Mouse (Mus musculus) spleen, adult 2 months (tissue): ENCODE data around the gene Ccdc62. TPM values are rescaled to one million over a fixed set of nuclear protein-coding genes. Genes with fewer than 3 reads are reported as not detected.

Experiments
- DNase-seq, 2 experiments: peaks; one replicate each; pipeline versions ENCODE4 v3.0.0 to v3.0.0-alpha.2; 2012 to 2021; ENCODE audit warnings: low spot score in 2 of 2, low read depth in 1 of 2
- H3K27ac ChIP-seq: fragments of 200-500 bp; 2 replicates; pipeline ENCODE4 v1.5.1; 2012; ENCODE audit warnings: low read length, inconsistent platforms; ENCODE audit not compliant: insufficient read depth
- H3K27me3 ChIP-seq: fragments of 200-500 bp; 2 replicates; pipeline ENCODE4 v1.6.1; 2012; ENCODE audit warnings: mild to moderate bottlenecking, moderate library complexity, low read length, inconsistent platforms; ENCODE audit not compliant: control insufficient read depth, insufficient read depth
- H3K36me3 ChIP-seq: fragments of 200-500 bp; 2 replicates; pipeline ENCODE4 v1.6.1; 2012; ENCODE audit warnings: mild to moderate bottlenecking, low read length, inconsistent platforms; ENCODE audit not compliant: control insufficient read depth, insufficient read depth
- H3K4me1 ChIP-seq: fragments of 200-500 bp; 2 replicates; pipeline ENCODE4 v1.6.1; 2011; ENCODE audit warnings: inconsistent platforms; ENCODE audit not compliant: control insufficient read depth, insufficient read depth, insufficient read length
- H3K4me3 ChIP-seq: fragments of 200-500 bp; 2 replicates; pipeline ENCODE4 v1.5.1; 2011; ENCODE audit warnings: mild to moderate bottlenecking, inconsistent platforms; ENCODE audit not compliant: insufficient read depth, insufficient read length; ENCODE audit errors: extremely low read depth
- CTCF ChIP-seq: fragments of 200-500 bp; IDR thresholded peaks from 2 replicates; pipeline ENCODE4 v1.5.1; 2011; ENCODE audit warnings: mild to moderate bottlenecking, inconsistent platforms; ENCODE audit not compliant: insufficient read depth, insufficient read length, insufficient replicate concordance; ENCODE audit errors: extremely low read depth
- POLR2A ChIP-seq: fragments of 200-500 bp; IDR thresholded peaks from 2 replicates; pipeline ENCODE4 v1.6.1; 2011; ENCODE audit warnings: low read depth, low read length, inconsistent platforms
- WGBS: fragments of 180-500 bp; shearing (Covaris S2); methylation state at CpG from one replicate; pipeline ENCODE4 v1.1.7; 2018; 5-methylcytosine and 5-hydroxymethylcytosine counted together
- polyA plus RNA-seq: library from polyadenylated mRNA; depleted of rRNA; stranded (reverse); fragments of >200 nt; gene quantifications from 2 replicates; pipeline ENCODE4 v1.2.3, GENCODE M21; 2012

The Ccdc62 gene
- polyA plus RNA-seq, 1 experiment: 1.3 TPM

DNA sequence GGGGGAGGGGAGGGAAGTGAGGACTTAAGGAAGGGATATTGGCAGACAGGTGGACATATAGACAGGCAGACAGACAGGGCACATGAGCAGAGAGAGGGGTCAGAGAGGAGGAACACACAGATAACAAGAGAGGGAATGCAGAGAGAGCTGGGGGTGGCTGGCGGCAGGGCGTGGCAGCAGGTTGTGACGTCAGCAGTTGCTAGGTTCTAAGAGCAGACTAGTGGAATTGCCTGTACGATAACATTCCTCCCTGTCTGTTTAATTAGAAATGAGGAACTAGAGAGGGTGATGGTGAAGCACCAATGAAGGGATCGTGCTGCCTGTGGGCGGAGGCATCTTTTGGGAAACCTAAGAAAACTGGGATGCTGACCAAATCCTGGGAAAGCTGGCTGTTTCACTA lies 38.8 kb upstream of the Ccdc62 start:
- 12% methylated on average over 6 of the region's 6 CpGs for WGBS
- Histone ChIP-seq H3K36me3 (no peaks in the 10 kb centered on the region), H3K27me3 (no peaks in the 10 kb centered on the region), H3K4me3 (no peak overlapping the region), H3K27ac (no peak overlapping the region), H3K4me1 (no peaks in the 10 kb centered on the region; the same call in 1 of the 2 replicates)
- no peak for TF ChIP-seq CTCF
- no peak for TF ChIP-seq POLR2A
- DNase-seq: peak; percentile 20 to 36

DNA sequence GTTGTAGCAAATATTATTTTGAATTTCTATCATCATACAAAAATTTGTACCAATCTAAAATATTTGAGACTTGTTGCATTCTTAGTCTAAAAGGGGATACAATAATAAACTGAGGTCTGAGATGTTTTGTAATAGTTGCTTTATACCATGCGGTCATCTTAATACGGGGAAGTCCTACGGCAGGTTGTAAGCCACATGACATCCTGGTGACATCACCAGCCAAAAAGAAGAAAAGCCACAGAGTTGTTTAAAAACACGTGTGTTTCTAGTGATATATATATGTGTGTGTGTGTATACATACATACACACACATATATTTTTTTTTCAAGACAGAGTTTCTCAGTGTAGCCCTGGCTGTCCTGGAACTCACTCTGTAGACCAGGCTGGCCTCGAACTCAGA lies 37.0 kb upstream of the Ccdc62 start:
- no peak for TF ChIP-seq CTCF
- no peak for TF ChIP-seq POLR2A
- no peak for DNase-seq
- no peak overlapping the region for H3K4me3 ChIP-seq
- no peaks in the 10 kb centered on the region; the same call in 1 of the 2 replicates for H3K4me1 ChIP-seq
- no peaks in the 10 kb centered on the region for H3K27me3 ChIP-seq
- no peak overlapping the region for H3K27ac ChIP-seq
- H3K36me3 ChIP-seq: no peaks in the 10 kb centered on the region
- 43% methylated on average over 5 of the region's 5 CpGs for WGBS

DNA sequence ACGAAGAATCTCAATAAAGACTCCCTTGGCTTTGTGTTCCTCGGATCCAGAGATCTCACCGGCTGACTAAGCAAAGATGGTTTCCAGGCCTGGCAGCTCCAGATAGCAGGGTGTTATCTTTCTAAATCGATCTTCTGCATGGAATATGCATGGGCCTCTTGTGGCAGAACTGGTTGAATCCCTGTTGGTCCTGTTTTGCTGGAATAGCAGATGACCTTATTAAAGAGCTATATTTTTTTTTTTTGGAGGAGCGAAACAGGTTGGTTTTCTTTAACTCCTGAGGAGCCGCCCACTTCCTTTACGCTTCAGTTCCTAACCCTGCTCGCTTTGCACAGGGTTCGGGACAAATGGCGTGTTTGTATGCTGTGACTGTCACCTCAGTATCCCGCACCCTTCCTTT lies 34.1 kb upstream of the Ccdc62 start:
- Histone ChIP-seq H3K4me1 (no peaks in the 10 kb centered on the region; the same call in 1 of the 2 replicates), H3K4me3 (no peak overlapping the region), H3K36me3 (no peaks in the 10 kb centered on the region), H3K27ac (no peak overlapping the region), H3K27me3 (no peaks in the 10 kb centered on the region)
- DNase-seq: no peak
- TF ChIP-seq POLR2A (no peak), CTCF (no peak)
- WGBS: 85% methylated on average over 11 of the region's 11 CpGs

DNA sequence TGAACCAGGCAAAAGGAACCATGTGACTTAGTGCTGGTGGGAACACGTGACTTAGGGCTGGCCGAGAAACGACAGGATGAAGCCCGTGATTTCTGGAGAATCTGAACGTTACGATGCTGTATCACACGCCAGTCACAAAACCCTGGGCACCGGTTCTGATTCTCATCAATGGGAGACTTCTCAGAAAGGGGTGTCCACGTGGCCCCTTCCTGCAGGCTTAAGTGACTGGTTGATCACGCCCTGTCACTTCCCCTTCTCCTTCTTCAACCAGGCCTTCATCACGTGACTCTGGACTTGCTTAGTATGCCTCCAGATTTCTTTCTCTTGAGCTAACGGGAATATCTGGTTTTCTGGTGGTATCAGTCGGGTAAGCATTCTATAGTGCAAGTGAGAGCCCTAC lies 33.1 kb upstream of the Ccdc62 start:
- DNase-seq: no peak
- WGBS: 25% methylated on average over 13 of the region's 13 CpGs
- no peaks in the 10 kb centered on the region for H3K36me3 ChIP-seq
- H3K27me3 ChIP-seq: no peaks in the 10 kb centered on the region
- no peaks in the 10 kb centered on the region for H3K4me1 ChIP-seq
- H3K27ac ChIP-seq: no peak overlapping the region
- H3K4me3 ChIP-seq: peak overlapping the region; percentile 34; the same call in 1 of the 2 replicates
- TF ChIP-seq CTCF (no peak), POLR2A (no peak)

DNA sequence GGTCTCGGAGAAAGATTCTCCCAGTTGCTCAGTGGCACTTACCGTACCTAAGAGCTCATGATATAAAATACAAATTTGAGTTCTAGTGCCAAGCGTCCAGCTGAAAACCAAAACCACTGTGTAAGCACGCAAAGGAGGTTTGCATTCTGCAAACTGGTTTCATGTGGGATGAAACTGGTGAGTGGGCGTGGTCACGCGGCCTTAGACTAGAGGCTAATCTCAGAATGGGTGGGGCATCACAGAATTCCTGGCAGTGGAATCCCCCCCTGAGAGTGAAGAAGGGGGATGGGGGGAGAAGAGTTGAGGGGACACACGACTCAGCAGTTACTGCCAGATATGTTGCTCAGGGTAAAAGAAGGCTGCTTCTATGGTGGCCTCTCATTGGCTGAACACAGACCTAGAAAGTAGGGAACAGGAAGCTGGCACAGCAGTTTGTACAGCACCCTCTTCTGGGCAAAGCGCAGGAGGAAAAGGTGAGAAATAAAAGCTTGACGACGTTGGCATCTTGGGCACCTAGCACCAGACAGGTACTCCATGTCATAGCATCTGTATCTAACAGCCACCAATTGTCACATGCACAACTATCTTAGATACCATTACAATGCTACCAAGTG lies 26.3 kb upstream of the Ccdc62 start:
- H3K4me3 ChIP-seq: no peak overlapping the region
- no peak for DNase-seq

DNA sequence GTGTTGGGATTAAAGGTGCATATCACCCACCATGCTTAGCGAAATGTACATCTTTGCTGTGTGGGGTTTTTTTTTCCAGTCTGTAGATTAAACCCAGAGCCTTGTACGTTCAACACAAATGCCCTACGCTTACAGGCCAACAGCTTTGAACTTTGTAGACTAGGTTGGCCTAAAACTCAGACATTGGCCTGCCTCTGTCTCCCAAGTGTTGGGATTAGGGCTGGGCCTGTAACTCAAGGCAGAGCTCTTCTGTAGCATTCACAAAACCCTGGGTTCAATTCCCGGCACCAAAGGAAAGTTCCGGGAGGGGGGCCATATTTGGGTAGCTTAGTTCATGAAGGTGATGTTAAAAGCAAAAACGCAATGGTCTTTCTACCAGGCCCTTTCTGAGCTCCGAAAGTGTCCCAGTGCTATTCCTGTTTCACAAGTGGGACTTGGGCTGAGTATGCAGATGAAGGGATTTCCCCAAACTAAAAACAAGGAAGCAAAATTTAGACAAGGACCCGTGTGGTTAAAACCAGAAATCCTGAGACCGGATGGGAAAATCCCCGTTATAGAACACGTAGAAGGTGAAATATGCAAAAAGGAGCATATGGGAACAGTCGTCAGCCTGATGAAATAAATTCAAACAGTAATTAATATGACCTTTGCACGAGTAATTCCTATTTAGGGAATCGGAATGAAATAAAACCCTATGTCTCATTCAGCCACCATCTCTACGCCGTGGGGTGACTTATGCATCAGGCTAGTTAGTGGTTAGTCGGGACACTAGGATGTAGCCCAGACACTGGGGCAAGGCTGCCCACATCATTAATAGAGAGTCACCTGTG lies 24.1 kb upstream of the Ccdc62 start:
- DNase-seq: no peak
- peaks cover 6% of the 10 kb centered on the region for H3K36me3 ChIP-seq
- no peak overlapping the region for H3K27ac ChIP-seq
- no peaks in the 10 kb centered on the region for H3K27me3 ChIP-seq
- no peak for TF ChIP-seq CTCF
- TF ChIP-seq POLR2A: no peak
- peak overlapping the region; percentile 25; the same call in 1 of the 2 replicates for H3K4me3 ChIP-seq
- 44% methylated on average over 17 of the region's 17 CpGs for WGBS
- peaks cover 3% of the 10 kb centered on the region; the same call in 1 of the 2 replicates for H3K4me1 ChIP-seq

More for the DNA sequence above, 26.3 kb upstream of the Ccdc62 start:
- no peak overlapping the region for H3K27ac ChIP-seq
- peaks cover 3% of the 10 kb centered on the region for H3K36me3 ChIP-seq
- WGBS: 71% methylated on average over 11 of the region's 11 CpGs
- H3K27me3 ChIP-seq: no peaks in the 10 kb centered on the region
- no peak for TF ChIP-seq CTCF
- H3K4me1 ChIP-seq: peaks cover 3% of the 10 kb centered on the region; the same call in 1 of the 2 replicates

GRCm38 (mm10) chr5:123906976-123907630 lies 23.4 kb upstream of the Ccdc62 start, which contains the start of gene Denr:
Gene Denr, plus strand, starts transcription at chr5:123907175.
- Histone ChIP-seq H3K27ac (peak within 1 kb of the TSS; percentile 88), H3K27me3 (no peaks in the 10 kb centered on the region), H3K36me3 (peaks cover 6% of the 10 kb centered on the region), H3K4me3 (peak within 1 kb of the TSS; percentile 81), H3K4me1 (peaks cover 3% of the 10 kb centered on the region; the same call in 1 of the 2 replicates)
- TF ChIP-seq CTCF (peak; percentile 96), POLR2A (peak; percentile 78)
- DNase-seq: peak; percentile 92 to 99
- whole genome bisulfite sequencing: under 1% methylated on average over 54 of the region's 61 CpGs
